Mouse (Mus musculus) forebrain, embryonic 14.5 days (tissue): ENCODE results near the gene Oprl1. TPM values are rescaled to one million over a fixed set of nuclear protein-coding genes. Genes with fewer than 3 reads are reported as not detected.
A peak's percentile ranks its signal among the peaks of the same experiment; 100 is the strongest.

Experiments
- ATAC-seq: fragments of 200-750 bp; cut with Nextera tagmentation; 2 replicates; pipeline ENCODE4 v1.8.0; 2017; ENCODE audit warnings: mild to moderate bottlenecking, moderate library complexity
- DNase-seq: peaks from one replicate; pipeline ENCODE4 v3.0.0-alpha.2; 2015; ENCODE audit warnings: low spot score
- H3K27ac ChIP-seq: fragments of 300-500 bp; sonication (generic); 2 replicates; pipeline ENCODE4 v1.5.1; 2014; ENCODE audit warnings: low read depth, mild to moderate bottlenecking, control low read depth, low read length, moderate library complexity
- H3K27me3 ChIP-seq: fragments of 300-500 bp; sonication (generic); replicated peaks from 2 replicates; pipeline ENCODE4 v1.6.1; 2014; ENCODE audit warnings: low read length, control low read depth, mixed read lengths; ENCODE audit not compliant: control insufficient read depth, insufficient read depth
- H3K36me3 ChIP-seq: fragments of 300-500 bp; sonication (generic); 2 replicates; pipeline ENCODE4 v1.6.1; 2014; ENCODE audit warnings: low read length, control low read depth; ENCODE audit not compliant: control insufficient read depth, insufficient read depth
- H3K4me1 ChIP-seq: fragments of 300-500 bp; sonication (generic); 2 replicates; pipeline ENCODE4 v1.6.1; 2014; ENCODE audit warnings: antibody characterized with exemption, low read length, control low read depth; ENCODE audit not compliant: control insufficient read depth, insufficient read depth
- H3K4me2 ChIP-seq: fragments of 300-500 bp; sonication (generic); 2 replicates; pipeline ENCODE4 v1.6.1; 2014; ENCODE audit warnings: mild to moderate bottlenecking, control low read depth, low read length
- H3K4me3 ChIP-seq: fragments of 300-500 bp; sonication (generic); 2 replicates; pipeline ENCODE4 v1.5.1; 2014; ENCODE audit warnings: low read depth, low read length, control low read depth
- H3K9ac ChIP-seq: fragments of 300-500 bp; sonication (generic); 2 replicates; pipeline ENCODE4 v1.6.1; 2014; ENCODE audit warnings: mild to moderate bottlenecking, low read length, control low read depth, moderate library complexity
- H3K9me3 ChIP-seq: fragments of 300-500 bp; sonication (generic); replicated peaks from 2 replicates; pipeline ENCODE4 v1.6.1; 2016; ENCODE audit warnings: low read length, control low read depth, mixed read lengths; ENCODE audit not compliant: control insufficient read depth
- WGBS: fragments of 180-500 bp; shearing (Covaris S2); extraction: QIAGEN DNeasy Blood & Tissue Kit; methylation state at CpG from one replicate; pipeline ENCODE4 v1.1.7; 2014; 5-methylcytosine and 5-hydroxymethylcytosine counted together
- polyA plus RNA-seq: library from polyadenylated mRNA; unstranded; fragments of >200 nt; fragmentation: Nextera tagmentation; extraction: Ambion mirVana; gene quantifications from 2 replicates; pipeline ENCODE4 v1.2.1, GENCODE M21; 2014

Oprl1 gene
- polyA plus RNA-seq, 1 experiment from 2014 or later: 66.8 TPM

DNA sequence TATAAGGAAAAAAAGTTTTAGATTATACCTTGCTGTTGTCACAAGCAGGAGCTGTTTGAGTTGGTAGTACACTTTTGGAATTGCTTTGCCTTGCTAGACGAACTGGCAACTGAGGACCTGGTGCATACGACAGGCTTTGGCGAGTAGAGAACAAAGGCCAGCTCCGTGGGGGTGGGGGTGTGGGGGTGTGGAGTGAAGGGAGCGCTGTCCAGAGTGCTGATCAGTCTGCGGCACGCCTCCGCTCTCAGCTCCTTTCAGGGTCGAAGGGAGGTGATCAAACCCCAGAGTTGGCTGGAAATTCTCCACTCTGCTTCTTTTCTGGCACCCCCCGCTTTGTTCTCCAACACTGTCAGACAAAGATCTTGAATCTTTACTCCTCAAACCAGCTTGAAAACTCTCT lies 49.8 kb downstream of the Oprl1 start:
- H3K27me3 ChIP-seq: no peaks in the 10 kb centered on the region
- 2% methylated on average over 10 of the region's 10 CpGs for WGBS
- H3K4me3 ChIP-seq: peak overlapping the region; percentile 44
- peak; percentile 84 for DNase-seq
- H3K4me2 ChIP-seq: peak overlapping the region; percentile 70
- ATAC-seq: peak; percentile 59
- no peaks in the 10 kb centered on the region for H3K36me3 ChIP-seq
- H3K27ac ChIP-seq: peak overlapping the region; percentile 89
- peaks cover 47% of the 10 kb centered on the region for H3K4me1 ChIP-seq
- no peaks in the 10 kb centered on the region for H3K9me3 ChIP-seq
- H3K9ac ChIP-seq: peak overlapping the region; percentile 52

DNA sequence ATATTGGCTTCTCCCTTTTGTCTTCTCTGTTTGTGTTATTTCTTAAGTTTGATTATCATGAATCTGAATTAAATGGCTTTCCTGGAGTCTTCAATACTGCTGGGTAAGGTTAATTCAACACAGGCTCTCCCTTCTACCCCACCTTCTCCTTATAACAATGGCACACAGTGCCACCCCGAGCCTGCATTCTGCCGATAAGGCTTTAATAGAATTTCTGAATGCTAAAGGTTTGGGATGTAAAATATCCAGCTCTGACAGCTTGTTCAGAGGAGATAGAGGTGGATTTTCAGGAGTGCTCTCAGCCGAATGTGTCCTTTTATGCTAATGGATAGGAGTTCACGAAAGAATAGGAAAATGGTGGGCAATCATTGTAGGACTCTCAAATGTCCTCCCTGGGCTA lies 50.4 kb downstream of the Oprl1 start:
- Histone ChIP-seq H3K4me2 (peak overlapping the region; percentile 70), H3K9ac (peak overlapping the region; percentile 52), H3K36me3 (no peaks in the 10 kb centered on the region), H3K4me1 (peaks cover 46% of the 10 kb centered on the region), H3K9me3 (no peaks in the 10 kb centered on the region), H3K27me3 (no peaks in the 10 kb centered on the region), H3K27ac (peak overlapping the region; percentile 89), H3K4me3 (peak overlapping the region; percentile 44)
- ATAC-seq (no peak), DNase-seq (peak; percentile 19)
- WGBS: 36% methylated on average over 4 of the region's 4 CpGs

DNA sequence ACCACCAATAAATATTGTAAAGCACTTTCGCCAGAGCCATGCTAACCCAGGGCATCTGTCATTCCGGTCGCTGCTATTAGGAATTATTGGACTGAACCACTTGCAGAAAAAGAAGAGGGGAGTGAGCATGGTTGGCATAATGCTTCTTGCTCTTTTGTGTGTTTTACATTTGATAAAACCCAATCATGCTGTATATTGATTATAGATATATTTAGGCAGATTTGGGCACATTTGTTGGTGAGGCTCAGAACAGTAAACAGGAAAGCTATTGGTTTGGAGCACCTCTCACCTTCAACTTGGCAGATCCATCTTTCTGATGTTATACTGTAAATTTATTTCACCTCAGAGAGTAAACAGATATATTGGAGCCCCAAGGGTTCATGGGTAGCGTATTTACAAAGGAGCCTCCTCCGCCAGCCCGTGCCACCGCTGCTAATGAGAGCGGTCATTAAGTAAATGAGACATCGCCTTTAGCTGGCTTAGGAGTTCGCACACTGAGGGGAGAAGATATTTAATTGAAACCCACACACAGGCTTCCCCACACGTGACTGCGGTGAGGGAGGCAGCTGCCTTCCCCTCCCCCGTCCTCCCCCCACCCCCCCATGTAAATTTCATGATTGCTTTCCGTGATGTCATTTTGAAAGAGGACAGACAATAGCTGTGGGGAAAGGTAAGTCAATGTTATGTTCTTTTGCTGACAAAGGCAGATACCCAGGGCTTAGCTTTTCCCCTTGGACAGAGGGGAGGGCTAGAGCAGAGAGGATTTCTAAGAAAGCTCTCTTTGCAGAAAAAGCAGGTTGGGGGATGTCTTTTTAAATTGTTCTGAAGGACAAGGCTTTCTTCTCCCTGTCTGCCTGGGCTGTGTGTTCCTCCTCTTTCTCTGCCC lies 52.1 kb downstream of the Oprl1 start:
- H3K4me3 ChIP-seq: peak overlapping the region; percentile 44
- DNase-seq: peak; percentile 93
- peak overlapping the region; percentile 65 for H3K9ac ChIP-seq
- peak overlapping the region; percentile 70 for H3K4me2 ChIP-seq
- H3K9me3 ChIP-seq: no peaks in the 10 kb centered on the region
- ATAC-seq: peak; percentile 74
- peak overlapping the region; percentile 91 for H3K27ac ChIP-seq
- H3K4me1 ChIP-seq: peaks cover 46% of the 10 kb centered on the region
- H3K36me3 ChIP-seq: no peaks in the 10 kb centered on the region
- H3K27me3 ChIP-seq: no peaks in the 10 kb centered on the region
- WGBS: 9% methylated on average over 14 of the region's 14 CpGs

DNA sequence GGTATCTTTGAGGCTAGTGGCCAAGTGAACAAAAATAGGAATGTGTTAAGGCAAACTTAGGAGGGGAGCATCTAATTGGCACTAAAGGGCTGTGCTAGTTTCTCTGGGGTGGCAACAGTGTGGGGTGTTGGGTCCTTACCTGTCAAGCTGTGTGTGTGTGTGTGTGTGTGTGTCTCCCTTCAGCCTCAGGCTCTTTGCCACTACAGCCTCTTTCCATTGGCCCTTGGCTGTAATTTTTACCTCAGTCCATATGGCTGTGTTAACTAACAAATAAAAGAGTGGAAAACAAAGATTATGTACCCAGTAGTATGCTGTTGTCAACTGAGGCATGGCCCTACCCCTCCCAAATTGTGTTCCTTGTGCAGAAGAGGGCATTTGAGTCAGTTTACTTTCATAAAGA lies 53.6 kb downstream of the Oprl1 start:
- Histone ChIP-seq H3K27ac (no peak overlapping the region), H3K4me1 (peaks cover 44% of the 10 kb centered on the region), H3K9ac (peak overlapping the region; percentile 65), H3K4me3 (peak overlapping the region; percentile 44), H3K4me2 (peak overlapping the region; percentile 70), H3K27me3 (no peaks in the 10 kb centered on the region), H3K9me3 (no peaks in the 10 kb centered on the region), H3K36me3 (no peaks in the 10 kb centered on the region)
- DNase-seq: no peak
- ATAC-seq: no peak

- DNase-seq (no peak), ATAC-seq (no peak)
- peaks cover 42% of the 10 kb centered on the region for H3K4me1 ChIP-seq
- H3K9me3 ChIP-seq: no peaks in the 10 kb centered on the region
- H3K4me2 ChIP-seq: peak overlapping the region; percentile 70
- H3K27ac ChIP-seq: no peak overlapping the region
- 66% methylated on average over 2 of the region's 2 CpGs for WGBS
- peak overlapping the region; percentile 44 for H3K4me3 ChIP-seq
- no peaks in the 10 kb centered on the region for H3K27me3 ChIP-seq
- peak overlapping the region; percentile 32; the same call in 1 of the 2 replicates for H3K9ac ChIP-seq
- no peaks in the 10 kb centered on the region for H3K36me3 ChIP-seq
These were observed 54.6 kb downstream of the Oprl1 start for GRCm38 (mm10) chr2:181769397-181769796.

Other genes with a start within 250 kb of the Oprl1 start
- not detected in 2 replicates for gene Abhd16b, start 221.8 kb upstream of the Oprl1 start, polyA plus RNA-seq
- 143 and 151 TPM in 2 replicates for gene Tpd52l2, start 217.9 kb upstream of the Oprl1 start, polyA plus RNA-seq
- gene Dnajc5, start 194.5 kb upstream of the Oprl1 start, polyA plus RNA-seq: 127 and 165 TPM in 2 replicates
- gene Uckl1, start 130.1 kb upstream of the Oprl1 start, polyA plus RNA-seq: 60.0 and 73.5 TPM in 2 replicates
- gene Prpf6, start 123.1 kb upstream of the Oprl1 start, polyA plus RNA-seq: 57.2 and 62.3 TPM in 2 replicates
- gene Zfp512b, start 122.2 kb upstream of the Oprl1 start, polyA plus RNA-seq: 30.5 and 38.6 TPM in 2 replicates
- gene Samd10, start 115.8 kb upstream of the Oprl1 start, polyA plus RNA-seq: 140 and 145 TPM in 2 replicates
- not detected in 2 replicates for gene Gm29797, start 58.0 kb upstream of the Oprl1 start, polyA plus RNA-seq
- gene Sox18, start 43.4 kb upstream of the Oprl1 start, polyA plus RNA-seq: 12.5 and 15.1 TPM in 2 replicates
- gene Tcea2, start 34.7 kb upstream of the Oprl1 start, polyA plus RNA-seq: 42.0 and 44.3 TPM in 2 replicates
- gene Rgs19, start 21.0 kb upstream of the Oprl1 start, polyA plus RNA-seq: 60.3 and 63.6 TPM in 2 replicates
- gene Lkaaear1, start 16.6 kb upstream of the Oprl1 start, polyA plus RNA-seq: not detected in 2 replicates
- 22.3 and 23.5 TPM in 2 replicates for gene Myt1, start 48.3 kb downstream of the Oprl1 start, polyA plus RNA-seq
- gene Pcmtd2, start 122.8 kb downstream of the Oprl1 start, polyA plus RNA-seq: 30.0 and 36.6 TPM in 2 replicates
- 102 and 108 TPM in 2 replicates for gene Polr3k, start 149.3 kb downstream of the Oprl1 start, polyA plus RNA-seq